ENCODE assay signal across 7 mouse cellular contexts in genomic region chr15:78587050-78587994, GRCm38 (mm10). TPM values are rescaled to one million over a fixed set of nuclear protein-coding genes. Genes with fewer than 3 reads are reported as not detected.
DNase-seq lines count a peak whose midpoint lies in the region; ATAC-seq and TF ChIP-seq lines count a peak whose summit lies in the region.

No protein-coding gene starts in this region.

- TF ChIP-seq POLR2A in kidney, adult 2 months (IDR thresholded peaks at IDR 0.05; ENCODE audit: low read depth, low read length): no peak

- no peak overlapping the region for H3K4me3 ChIP-seq in embryonic facial prominence, embryonic 10.5 days
- no peak overlapping the region for H3K4me3 ChIP-seq in kidney, adult 2 months (ENCODE audit: insufficient read depth, low read depth, low read length)
- no peak overlapping the region for H3K4me3 ChIP-seq in limb, embryonic 11.5 days (ENCODE audit: low read depth, low read length)
- H3K4me3 ChIP-seq in midbrain, embryonic 14.5 days (replicated peaks; ENCODE audit: low read depth, low read length): no peak overlapping the region

- WGBS in embryonic facial prominence, embryonic 10.5 days: 57% methylated on average over 18 of the region's 18 CpGs
- WGBS in kidney, adult 2 months: 56% methylated on average over 18 of the region's 18 CpGs
- WGBS in limb, embryonic 11.5 days: 58% methylated on average over 18 of the region's 18 CpGs
- WGBS in midbrain, embryonic 14.5 days: 53% methylated on average over 18 of the region's 18 CpGs

- DNase-seq in adrenal gland, postnatal 10 days: peak; percentile 92
- peak; percentile 81 for DNase-seq in embryonic facial prominence, embryonic 10.5 days (ENCODE audit: low spot score)
- DNase-seq in heart, adult 18-20 months: peak; percentile 83 to 93
- peak; percentile 86 for DNase-seq in kidney, adult 2 months
- DNase-seq in limb, embryonic 11.5 days (ENCODE audit: low spot score): peak; percentile 87
- DNase-seq in midbrain, embryonic 14.5 days: peak; percentile 92
- peak; percentile 74 to 90 for DNase-seq in spleen, adult 18-20 months

- no peak overlapping the region for H3K9ac ChIP-seq in limb, embryonic 11.5 days (ENCODE audit: low read length)
- H3K9ac ChIP-seq in midbrain, embryonic 14.5 days (replicated peaks; ENCODE audit: low read length): no peak overlapping the region

- H3K27me3 ChIP-seq in embryonic facial prominence, embryonic 10.5 days (replicated peaks; ENCODE audit: low read depth, poor library complexity, severe bottlenecking): peaks cover 12% of the 10 kb centered on the region
- H3K27me3 ChIP-seq in kidney, adult 2 months (replicated peaks; ENCODE audit: control insufficient read depth, insufficient read depth, low read length): no peaks in the 10 kb centered on the region
- no peaks in the 10 kb centered on the region for H3K27me3 ChIP-seq in limb, embryonic 11.5 days (ENCODE audit: control insufficient read depth, insufficient read depth, low read length)
- H3K27me3 ChIP-seq in midbrain, embryonic 14.5 days (ENCODE audit: control insufficient read depth, insufficient read depth, low read length): no peaks in the 10 kb centered on the region

- peaks cover 14% of the 10 kb centered on the region for H3K4me1 ChIP-seq in embryonic facial prominence, embryonic 10.5 days
- H3K4me1 ChIP-seq in kidney, adult 2 months (ENCODE audit: control insufficient read depth, insufficient read depth, low read length): no peaks in the 10 kb centered on the region
- H3K4me1 ChIP-seq in limb, embryonic 11.5 days (ENCODE audit: control insufficient read depth, insufficient read depth, low read length): no peaks in the 10 kb centered on the region
- H3K4me1 ChIP-seq in midbrain, embryonic 14.5 days (ENCODE audit: control insufficient read depth, insufficient read depth, low read length): no peaks in the 10 kb centered on the region

- H3K27ac ChIP-seq in embryonic facial prominence, embryonic 10.5 days (replicated peaks): no peak overlapping the region
- H3K27ac ChIP-seq in kidney, adult 2 months (ENCODE audit: insufficient read depth, low read depth, low read length): no peak overlapping the region
- H3K27ac ChIP-seq in limb, embryonic 11.5 days (replicated peaks; ENCODE audit: low read depth, low read length): no peak overlapping the region
- no peak overlapping the region for H3K27ac ChIP-seq in midbrain, embryonic 14.5 days (replicated peaks; ENCODE audit: low read depth, low read length)

- H3K36me3 ChIP-seq in embryonic facial prominence, embryonic 10.5 days (replicated peaks): no peaks in the 10 kb centered on the region
- no peaks in the 10 kb centered on the region for H3K36me3 ChIP-seq in kidney, adult 2 months (ENCODE audit: control insufficient read depth, insufficient read depth, low read length)
- H3K36me3 ChIP-seq in limb, embryonic 11.5 days (ENCODE audit: control insufficient read depth, insufficient read depth, low read length): no peaks in the 10 kb centered on the region
- H3K36me3 ChIP-seq in midbrain, embryonic 14.5 days (ENCODE audit: control insufficient read depth, insufficient read depth, low read length): no peaks in the 10 kb centered on the region

- no peak overlapping the region for H3K4me2 ChIP-seq in limb, embryonic 11.5 days (ENCODE audit: low read depth, severe bottlenecking)
- H3K4me2 ChIP-seq in midbrain, embryonic 14.5 days (ENCODE audit: low read length): no peak overlapping the region

- peak; percentile 69 for ATAC-seq in limb, embryonic 11.5 days (ENCODE audit: insufficient number of reproducible peaks, low FRiP score, low TSS enrichment, low read depth)
- peak; percentile 58; the same call in 1 of the 2 replicates for ATAC-seq in midbrain, embryonic 14.5 days (ENCODE audit: low FRiP score, low TSS enrichment)

- peak; percentile 91 for TF ChIP-seq CTCF in kidney, adult 2 months (conservative IDR thresholded peaks at IDR 0.05; ENCODE audit: insufficient read depth, insufficient read length, low read depth, low read length)

- peaks cover 6% of the 10 kb centered on the region; the same call in 1 of the 2 replicates for H3K9me3 ChIP-seq in embryonic facial prominence, embryonic 10.5 days
- H3K9me3 ChIP-seq in limb, embryonic 11.5 days (ENCODE audit: control insufficient read depth, low read length): no peaks in the 10 kb centered on the region
- peaks cover 3% of the 10 kb centered on the region; the same call in 1 of the 2 replicates for H3K9me3 ChIP-seq in midbrain, embryonic 14.5 days (ENCODE audit: control insufficient read depth, low read length)

RNA-seq across cellular contexts. Expression of gene Cyth4, which starts 9.5 kb away (rescaled TPM):
- total RNA-seq in adrenal gland, postnatal 10 days (2021): 1 to 10 TPM; 7.0 to 9.9 TPM
- polyA plus RNA-seq in embryonic facial prominence, embryonic 10.5 days (2016; fragmentation: Nextera tagmentation; extraction: Ambion mirVana): 3.8 and 5.8 TPM in 2 replicates
- 1 to 10 TPM; 3.8 to 6.3 TPM for total RNA-seq in heart, adult 18-20 months (2021)
- polyA plus RNA-seq in kidney, adult 2 months (2012; rRNA removed): 10.6 and 12.1 TPM in 2 replicates
- polyA plus RNA-seq in limb, embryonic 11.5 days (2014; fragmentation: Nextera tagmentation; extraction: Ambion mirVana): 1.5 and 2.5 TPM in 2 replicates
- 1.8 and 2.3 TPM in 2 replicates for polyA plus RNA-seq in midbrain, embryonic 14.5 days (2014; fragmentation: Nextera tagmentation; extraction: Ambion mirVana)

RNA-seq across cellular contexts. Expression of gene Rac2, which starts 14.7 kb away (rescaled TPM):
- 10 to 100 TPM; 21.3 to 27.1 TPM for total RNA-seq in adrenal gland, postnatal 10 days (2021)
- polyA plus RNA-seq in embryonic facial prominence, embryonic 10.5 days (2016; fragmentation: Nextera tagmentation; extraction: Ambion mirVana): 5.0 and 7.7 TPM in 2 replicates
- total RNA-seq in heart, adult 18-20 months (2021): 10 to 100 TPM in 1 of 2 experiments, 1 to 10 TPM in 1; 2.2 to 19.1 TPM
- polyA plus RNA-seq in kidney, adult 2 months (2012; rRNA removed): 32.3 and 117 TPM in 2 replicates
- polyA plus RNA-seq in limb, embryonic 11.5 days (2014; fragmentation: Nextera tagmentation; extraction: Ambion mirVana): 5.9 and 6.8 TPM in 2 replicates
- 3.7 and 7.0 TPM in 2 replicates for polyA plus RNA-seq in midbrain, embryonic 14.5 days (2014; fragmentation: Nextera tagmentation; extraction: Ambion mirVana)

RNA-seq across cellular contexts. Expression of gene Sstr3, which starts 42.8 kb away (rescaled TPM):
- under 1 TPM; 0.39 to 0.42 TPM for total RNA-seq in adrenal gland, postnatal 10 days (2021)
- polyA plus RNA-seq in embryonic facial prominence, embryonic 10.5 days (2016; fragmentation: Nextera tagmentation; extraction: Ambion mirVana): not detected in 2 replicates
- not detected for total RNA-seq in heart, adult 18-20 months (2021)
- polyA plus RNA-seq in kidney, adult 2 months (2012; rRNA removed): 0.17 and 0.29 TPM in 2 replicates
- not detected in 2 replicates for polyA plus RNA-seq in limb, embryonic 11.5 days (2014; fragmentation: Nextera tagmentation; extraction: Ambion mirVana)
- 0.18 and 0.23 TPM in 2 replicates for polyA plus RNA-seq in midbrain, embryonic 14.5 days (2014; fragmentation: Nextera tagmentation; extraction: Ambion mirVana)

RNA-seq across cellular contexts. Expression of gene C1qtnf6, which starts 56.1 kb away (rescaled TPM):
- total RNA-seq in adrenal gland, postnatal 10 days (2021): 10 to 100 TPM; 58.9 to 63.4 TPM
- 9.6 and 10.4 TPM in 2 replicates for polyA plus RNA-seq in embryonic facial prominence, embryonic 10.5 days (2016; fragmentation: Nextera tagmentation; extraction: Ambion mirVana)
- 1 to 10 TPM; 7.8 to 7.9 TPM for total RNA-seq in heart, adult 18-20 months (2021)
- 14.3 and 17.0 TPM in 2 replicates for polyA plus RNA-seq in kidney, adult 2 months (2012; rRNA removed)
- 17.5 and 18.9 TPM in 2 replicates for polyA plus RNA-seq in limb, embryonic 11.5 days (2014; fragmentation: Nextera tagmentation; extraction: Ambion mirVana)
- polyA plus RNA-seq in midbrain, embryonic 14.5 days (2014; fragmentation: Nextera tagmentation; extraction: Ambion mirVana): 5.6 and 7.3 TPM in 2 replicates
